Mouse (Mus musculus) olfactory bulb, adult 2 months (tissue): ENCODE data around the gene Arid3b.

Source experiments
- CTCF ChIP-seq: fragments of 200-500 bp; IDR thresholded peaks from 2 replicates; pipeline ENCODE4 v1.5.1; 2012; ENCODE audit warnings: low read depth, mild to moderate bottlenecking, low read length, moderate library complexity; ENCODE audit not compliant: insufficient read depth
- POLR2A ChIP-seq: fragments of 200-500 bp; IDR thresholded peaks from 2 replicates; pipeline ENCODE4 v1.6.1; 2012; ENCODE audit warnings: mild to moderate bottlenecking, low read depth, low read length, moderate library complexity; ENCODE audit not compliant: insufficient read depth

GRCm38 (mm10) chr9:57856456-57856855 is 19.9 kb upstream of the Arid3b start:
- TF ChIP-seq CTCF (no peak), POLR2A (no peak)
